Mouse (Mus musculus): ENCODE results near the gene Ptprk.

The Ptprk gene

DNA sequence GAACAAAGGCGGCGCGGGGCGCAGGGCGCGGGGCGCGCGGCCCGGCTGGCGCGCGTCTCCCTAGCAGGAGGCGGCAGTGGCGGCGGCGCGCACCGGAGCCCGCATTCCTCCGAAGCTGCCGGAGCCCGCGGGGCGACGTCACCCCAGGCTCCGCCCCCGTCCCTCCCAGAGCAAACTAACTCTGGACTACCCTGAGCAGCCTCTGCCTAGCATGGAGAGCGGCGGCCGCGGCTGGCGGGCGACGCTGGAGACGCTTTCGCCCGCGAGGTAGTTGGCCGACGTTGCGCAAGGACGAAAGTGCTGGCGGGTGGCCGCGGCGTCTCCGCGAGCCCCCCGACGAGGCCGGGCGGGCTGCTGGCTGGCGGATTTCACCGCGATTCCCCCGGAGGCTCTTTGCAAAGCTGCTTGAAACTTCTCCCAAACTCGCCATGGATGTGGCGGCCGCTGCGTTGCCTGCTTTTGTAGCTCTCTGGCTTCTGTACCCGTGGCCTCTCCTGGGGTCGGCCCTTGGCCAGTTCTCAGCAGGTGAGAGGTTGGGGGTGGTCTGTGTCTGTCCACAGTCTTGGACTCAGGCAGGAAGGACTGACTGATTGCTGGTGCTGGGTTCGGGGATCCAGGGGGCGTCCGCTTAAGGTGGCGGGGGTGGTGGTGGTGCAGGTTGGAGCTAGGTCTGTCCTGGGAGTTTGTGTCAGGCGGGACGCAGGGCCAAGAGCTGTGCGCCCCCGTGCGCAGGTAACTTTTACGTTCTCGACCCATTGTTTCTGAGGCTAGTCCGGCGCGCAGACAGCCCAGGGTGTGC, at the start of gene Ptprk:
Gene Ptprk (plus strand): TSS at position 168 of the 799 bp plus-strand sequence.
- in situ Hi-C loops (cut with MboI, MseI): no loop called here

DNA sequence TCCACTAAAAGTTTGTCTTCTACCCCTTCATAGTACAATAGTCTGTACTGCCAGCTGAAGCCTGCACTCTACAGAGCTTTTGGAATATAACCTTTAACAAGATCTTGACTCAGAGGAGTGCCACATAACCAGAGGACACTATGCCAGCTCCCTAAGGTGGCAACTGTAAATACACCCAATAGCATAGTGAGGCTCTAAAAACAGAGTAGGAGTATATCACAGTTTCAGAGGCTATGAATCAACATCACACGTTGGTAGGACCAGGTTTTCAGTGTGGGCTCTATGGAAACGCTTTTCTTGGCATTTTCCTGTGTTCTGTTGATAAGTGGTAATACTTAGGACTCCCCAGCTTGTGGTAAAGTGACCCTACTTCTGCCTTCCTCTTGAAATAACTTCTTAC, 46.8 kb upstream of the Ptprk start:
- in situ Hi-C loops (cut with MboI, MseI): no loop called here

DNA sequence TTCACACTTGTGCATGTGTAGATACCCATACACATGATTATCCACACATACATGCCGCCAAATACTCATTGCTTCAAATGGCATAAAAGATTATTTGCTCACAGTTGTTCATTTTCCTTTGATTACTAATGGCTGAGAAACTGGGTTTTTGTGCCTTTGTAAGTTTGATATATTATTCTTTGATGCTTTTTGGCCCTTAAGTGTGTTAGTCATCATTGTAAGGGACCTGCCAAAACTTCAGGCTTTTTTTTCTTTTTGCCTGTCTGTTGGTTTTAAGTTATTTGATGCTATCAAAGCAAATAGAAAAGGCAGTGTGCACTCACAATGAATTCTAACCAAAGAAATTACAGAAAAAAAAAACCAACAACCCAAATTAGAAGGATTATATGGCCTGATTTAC, 38.2 kb upstream of the Ptprk start:
- in situ Hi-C loops (cut with MboI, MseI): no loop called here

DNA sequence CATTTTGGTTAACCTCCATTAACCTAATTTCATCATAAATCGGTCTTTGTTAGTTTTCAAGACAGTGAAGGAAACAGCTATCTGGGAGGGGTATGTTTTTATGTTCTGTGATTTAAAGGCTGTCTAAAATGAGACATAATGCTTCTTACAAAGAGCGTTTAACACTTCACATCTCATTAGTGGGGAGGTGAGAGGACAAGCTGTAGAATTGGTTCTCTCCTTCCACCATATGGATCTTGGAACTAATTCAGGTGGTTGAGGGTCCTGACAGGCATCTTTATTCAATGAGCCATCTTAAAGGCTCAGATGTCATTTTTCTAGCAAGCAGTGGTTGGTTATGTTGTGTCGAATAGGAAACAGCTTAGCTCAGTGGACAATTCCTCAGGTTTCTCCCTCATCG, 19.9 kb upstream of the Ptprk start:
- in situ Hi-C loops (cut with MboI, MseI): no loop called here

DNA sequence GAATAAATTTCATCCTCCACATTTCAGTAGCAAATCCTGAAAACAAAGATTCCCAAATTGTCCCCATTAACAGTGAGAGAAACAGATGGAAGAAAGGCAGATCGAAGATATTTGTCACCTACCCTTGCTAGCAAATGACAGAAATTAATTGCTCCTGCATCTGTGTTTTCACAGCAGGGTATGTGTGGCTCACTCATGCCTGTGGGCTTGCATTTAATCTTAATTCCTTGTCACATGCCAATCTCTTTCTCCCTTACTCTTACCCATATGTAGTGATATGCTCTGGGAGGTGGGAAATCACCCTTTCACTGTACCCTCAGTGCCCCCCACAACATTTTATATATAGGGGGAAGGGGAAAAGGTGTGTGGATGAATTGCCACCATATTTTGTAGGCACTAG, 15.4 kb upstream of the Ptprk start:
- in situ Hi-C loops (cut with MboI, MseI): no loop called here

DNA sequence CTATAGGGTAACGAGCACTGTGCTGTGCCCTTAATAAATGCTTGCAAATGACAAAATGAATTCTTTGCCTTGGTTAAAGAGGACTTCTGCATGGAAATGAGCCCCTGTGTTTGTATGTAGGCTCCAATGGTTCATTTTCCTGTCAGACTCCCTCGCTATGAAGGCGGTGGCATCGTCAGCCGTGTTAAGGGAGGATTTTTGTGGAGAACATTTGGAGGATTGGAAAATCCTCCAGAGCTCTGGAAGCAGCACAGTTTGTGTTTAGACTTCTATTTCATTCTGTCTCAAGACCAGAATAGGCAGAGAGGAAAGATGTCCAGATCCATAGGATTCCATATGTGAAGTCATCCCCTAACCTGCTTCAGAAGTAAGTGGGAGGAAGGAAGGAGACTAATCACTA, 6.6 kb upstream of the Ptprk start:
- in situ Hi-C loops (cut with MboI, MseI): no loop called here

DNA sequence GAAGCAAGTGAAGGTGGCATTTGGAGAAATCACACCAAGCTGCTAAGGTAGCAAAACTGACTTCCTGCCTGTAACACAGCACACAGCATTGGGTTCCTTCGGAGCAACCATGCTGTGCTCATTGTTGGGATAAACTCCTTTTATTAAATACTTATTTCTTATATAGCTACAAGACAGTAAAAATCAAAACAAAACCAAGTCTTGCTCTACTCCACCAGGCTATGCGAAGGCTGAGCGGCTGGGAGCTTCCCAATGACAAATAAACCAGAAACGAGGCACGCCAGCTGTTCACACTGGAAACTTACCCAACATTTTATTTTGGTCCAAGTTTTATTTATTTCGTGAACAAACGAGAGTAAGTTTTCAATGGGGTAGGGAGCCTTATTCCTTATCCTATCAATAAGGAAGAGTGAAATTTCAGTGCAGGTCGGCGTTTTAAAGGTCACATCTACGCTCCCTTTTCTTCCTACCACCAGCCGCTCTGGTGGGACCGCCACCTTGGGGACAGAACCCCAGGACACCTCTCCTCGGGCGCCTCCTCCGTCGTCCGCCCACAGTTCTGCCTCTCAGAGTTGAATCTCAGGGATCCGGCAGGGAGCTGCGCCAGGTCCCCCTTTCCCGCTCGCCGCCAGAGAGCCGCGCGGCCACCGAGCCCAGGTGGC, 498 bp upstream of the Ptprk start:
- in situ Hi-C loops (cut with MboI, MseI): no loop called here

DNA sequence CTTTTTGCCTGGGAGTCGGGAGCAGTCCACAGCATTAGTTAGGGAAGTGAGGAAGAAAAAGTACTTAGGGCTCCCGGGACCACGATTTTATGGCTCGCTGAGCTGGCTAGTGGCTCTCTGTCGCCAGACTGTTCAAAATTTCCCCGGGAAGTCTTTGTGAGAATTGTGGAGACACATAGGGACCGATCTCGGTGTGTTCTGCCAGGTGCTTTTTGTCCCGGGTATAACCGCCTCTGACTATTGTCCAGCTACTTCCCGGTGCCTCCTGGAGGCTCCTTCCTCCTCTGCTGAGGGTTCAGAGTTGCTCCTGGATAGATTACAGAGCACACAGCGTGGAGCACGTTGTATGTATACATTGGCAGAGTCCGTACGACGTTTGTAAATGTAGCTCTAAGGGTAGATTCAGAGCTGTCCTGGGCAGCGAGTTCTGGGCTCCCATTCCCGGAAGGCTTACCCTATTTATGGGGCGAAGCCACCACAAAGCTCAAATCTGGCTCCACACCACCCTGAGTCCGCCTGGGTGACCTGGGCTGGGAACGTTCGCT, 943 bp downstream of the Ptprk start:
- in situ Hi-C loops (cut with MboI, MseI): no loop called here

DNA sequence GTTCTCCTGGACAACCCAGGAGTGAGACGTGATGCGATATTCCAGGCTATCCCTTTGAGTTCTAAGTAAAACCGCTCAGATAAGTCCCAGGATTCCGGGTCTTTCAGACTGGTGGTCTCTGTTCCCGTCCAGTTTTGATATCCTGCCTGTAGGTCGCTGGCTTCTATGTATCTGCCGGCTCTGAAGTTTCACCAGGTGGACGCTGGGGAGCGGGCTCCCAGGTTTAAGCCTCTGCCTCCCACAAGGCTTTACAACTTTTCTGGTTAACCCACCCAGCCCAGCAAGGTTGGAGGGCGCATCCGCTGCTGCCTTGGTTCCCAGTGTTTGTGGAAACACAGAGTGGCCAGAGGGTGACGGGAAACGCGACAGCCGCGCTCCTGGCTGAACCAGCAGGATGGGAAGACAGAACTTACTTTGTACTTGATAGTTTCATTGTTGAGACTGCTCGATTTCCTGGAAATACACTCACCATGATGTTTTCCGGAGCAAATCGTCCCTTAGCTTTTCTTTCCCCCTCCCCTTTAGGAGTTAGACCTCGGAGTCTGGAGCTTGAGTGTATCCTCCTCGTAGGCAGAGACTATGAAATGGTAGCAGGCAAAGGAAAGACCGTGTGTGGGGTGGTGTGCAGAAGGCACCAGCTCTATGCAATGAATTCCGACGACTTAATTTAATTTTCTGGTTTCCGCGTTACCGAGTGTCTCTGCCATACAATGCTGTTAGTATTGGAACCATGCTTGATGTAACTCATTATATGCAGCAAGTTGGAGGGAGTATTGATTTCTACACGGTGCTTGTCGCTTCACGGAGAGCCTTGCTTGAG, 1.6 kb downstream of the Ptprk start:
- in situ Hi-C loops (cut with MboI, MseI): no loop called here

DNA sequence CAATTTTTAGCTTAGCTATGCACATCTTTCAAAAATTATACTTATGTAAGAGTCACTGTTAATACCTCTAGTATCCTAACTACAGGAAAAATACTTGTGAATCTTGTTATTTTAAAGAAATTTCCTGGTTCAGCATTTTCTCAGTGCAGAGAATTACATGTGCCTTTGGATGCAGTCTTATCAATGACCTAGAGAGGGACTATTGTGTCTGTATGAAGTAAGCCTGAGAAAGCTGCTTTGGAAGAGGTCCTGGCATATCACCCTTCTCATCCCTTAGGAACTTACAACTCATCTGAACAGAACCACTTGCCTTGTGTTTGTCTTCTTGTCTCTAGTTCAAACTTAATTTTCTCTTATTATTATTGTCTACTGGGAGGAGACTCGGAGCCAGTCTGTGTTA, 3.6 kb downstream of the Ptprk start:
- in situ Hi-C loops (cut with MboI, MseI): no loop called here

DNA sequence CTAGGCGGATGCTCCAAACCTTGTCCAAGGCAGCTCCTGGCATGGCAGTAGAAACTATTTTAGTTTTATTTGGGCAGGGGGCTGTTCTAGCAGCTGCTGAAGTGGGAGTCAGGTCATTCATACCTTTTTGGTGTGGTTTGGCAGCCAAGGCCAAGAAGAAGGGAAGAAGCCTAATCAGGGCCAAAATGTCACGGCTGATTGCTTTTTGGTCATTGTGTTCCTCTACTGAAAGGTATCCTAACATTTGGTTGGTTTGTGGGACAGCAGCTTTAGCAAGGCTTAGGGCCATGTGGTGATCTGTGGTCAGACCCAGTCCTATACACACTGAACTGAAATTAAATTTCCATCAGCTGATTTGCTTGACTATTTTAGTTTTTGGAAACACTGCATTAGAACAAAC, 6.6 kb downstream of the Ptprk start:
- in situ Hi-C loops (cut with MboI, MseI): loop anchor here (10.0 kb wide), 1 partner anchor 364 kb away; no protein-coding TSS in a partner anchor

DNA sequence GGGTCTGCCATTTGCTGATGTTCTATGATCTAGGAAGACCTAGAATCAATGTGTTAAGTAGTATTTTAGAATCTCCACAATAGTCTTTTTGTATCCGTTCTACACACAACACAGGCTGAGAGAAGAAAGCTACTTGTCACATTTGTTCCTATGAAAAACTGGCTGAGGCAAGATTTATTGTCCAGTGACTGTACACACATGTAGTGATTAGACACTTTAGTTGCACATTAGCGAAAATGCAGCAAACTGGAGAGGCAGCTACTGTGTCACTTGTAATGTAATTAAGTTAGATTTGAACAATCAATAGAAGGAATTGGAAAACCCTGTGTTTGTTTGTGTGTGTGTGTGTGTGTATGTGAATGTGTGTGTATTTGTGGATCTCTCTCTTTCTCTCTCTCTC, 8.6 kb downstream of the Ptprk start:
- in situ Hi-C loops (cut with MboI, MseI): loop anchor here (10.0 kb wide), 1 partner anchor 362 kb away; no protein-coding TSS in a partner anchor

DNA sequence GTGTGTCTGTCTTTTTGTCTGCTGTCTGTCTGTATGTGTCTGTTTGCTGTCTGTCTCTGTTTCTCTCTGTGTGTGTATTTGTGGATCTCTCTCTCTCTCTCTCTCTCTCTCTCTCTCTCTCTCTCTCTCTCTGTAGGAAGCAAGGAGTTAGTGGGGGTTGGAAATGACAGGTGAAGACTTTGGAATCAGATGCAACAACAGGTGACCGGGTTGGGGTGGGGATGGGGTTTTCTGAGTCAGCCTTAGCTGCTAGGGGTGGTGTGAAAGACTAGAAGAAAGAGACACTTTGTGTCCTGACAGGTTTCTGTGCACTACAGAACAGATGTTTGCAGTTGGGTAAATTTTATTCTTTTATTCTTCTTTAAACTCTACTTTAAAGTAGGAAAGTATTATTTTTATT, 9.0 kb downstream of the Ptprk start:
- in situ Hi-C loops (cut with MboI, MseI): loop anchor here (10.0 kb wide), 1 partner anchor 361 kb away; no protein-coding TSS in a partner anchor

DNA sequence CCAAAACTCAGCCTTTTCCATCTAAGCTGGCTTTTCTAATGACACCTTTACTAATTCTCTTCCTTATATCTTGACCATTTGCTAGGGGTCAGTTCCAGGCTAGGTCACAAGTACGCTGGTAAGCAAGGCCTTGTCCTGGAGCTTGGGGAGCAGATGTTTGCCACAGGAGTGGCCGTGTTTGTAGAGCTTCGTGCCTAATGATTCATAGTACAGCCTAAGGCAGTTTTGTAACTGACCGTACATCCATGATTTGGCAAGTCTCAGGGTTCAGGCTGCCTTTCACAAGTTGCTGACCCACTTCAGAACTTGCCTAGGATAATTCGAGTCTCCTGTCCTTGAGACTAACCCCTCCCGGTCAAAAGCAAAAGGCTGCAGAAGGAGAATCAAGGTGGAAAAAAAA, 12.7 kb downstream of the Ptprk start:
- in situ Hi-C loops (cut with MboI, MseI): loop anchor here (10.0 kb wide), 1 partner anchor 357 kb away; no protein-coding TSS in a partner anchor

DNA sequence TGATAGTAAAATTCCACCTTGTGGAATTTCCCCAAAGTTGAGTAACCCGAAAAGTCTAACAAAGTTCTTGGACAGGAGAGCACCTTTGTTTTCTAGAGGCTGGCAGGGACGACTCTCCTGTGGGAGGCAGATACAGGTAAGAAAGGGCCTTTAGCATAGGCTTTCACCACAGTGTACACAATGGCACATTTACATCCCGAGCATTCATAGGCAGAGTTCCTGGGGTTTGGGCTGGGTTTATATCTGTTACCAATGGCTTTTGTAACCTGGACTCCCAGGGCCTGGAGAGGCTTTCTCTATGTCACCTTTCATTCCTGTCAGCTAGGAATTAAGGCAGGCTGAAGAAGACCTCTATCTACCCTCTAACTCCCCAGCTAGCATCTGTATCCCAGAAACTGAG, 13.1 kb downstream of the Ptprk start:
- in situ Hi-C loops (cut with MboI, MseI): loop anchor here (10.0 kb wide), 1 partner anchor 357 kb away; no protein-coding TSS in a partner anchor

DNA sequence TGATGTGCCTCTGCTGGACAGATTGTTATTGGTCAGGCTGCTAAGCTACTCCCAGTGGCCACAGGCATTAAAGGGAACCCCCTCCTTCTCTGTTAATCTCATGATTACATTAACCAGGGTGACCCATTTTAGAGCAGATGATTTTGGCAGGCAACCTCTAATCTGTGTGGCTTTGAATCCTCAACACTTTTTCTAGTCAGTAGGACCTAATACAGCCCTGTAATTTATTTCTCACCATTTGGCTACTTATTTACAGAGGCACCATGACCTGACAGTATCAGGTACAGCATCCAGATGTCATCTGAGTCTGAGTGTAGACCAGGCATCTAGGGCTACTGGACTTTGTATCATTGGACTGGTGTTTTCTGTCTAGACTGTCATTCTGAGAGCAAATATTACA, 21.4 kb downstream of the Ptprk start:
- in situ Hi-C loops (cut with MboI, MseI): no loop called here

DNA sequence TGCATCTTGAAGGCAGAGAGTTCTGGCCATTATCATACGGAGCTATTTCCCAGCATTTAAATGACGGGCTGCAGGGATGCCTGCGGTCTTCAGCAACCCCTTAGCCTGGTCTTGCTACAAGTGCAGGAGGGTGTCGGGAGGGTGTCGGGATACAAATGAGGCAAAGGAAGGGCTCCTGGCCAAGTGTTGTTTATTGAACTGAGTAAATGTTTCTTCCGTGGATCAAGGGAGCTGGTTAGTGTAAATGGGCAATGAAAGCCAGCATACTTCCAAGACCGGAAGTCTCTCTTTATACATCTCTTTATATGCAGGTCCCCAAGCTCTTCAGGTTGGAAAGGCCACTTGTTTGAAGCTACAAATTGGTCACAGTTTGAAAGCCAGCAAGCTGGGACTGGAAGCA, 23.0 kb downstream of the Ptprk start:
- in situ Hi-C loops (cut with MboI, MseI): no loop called here

DNA sequence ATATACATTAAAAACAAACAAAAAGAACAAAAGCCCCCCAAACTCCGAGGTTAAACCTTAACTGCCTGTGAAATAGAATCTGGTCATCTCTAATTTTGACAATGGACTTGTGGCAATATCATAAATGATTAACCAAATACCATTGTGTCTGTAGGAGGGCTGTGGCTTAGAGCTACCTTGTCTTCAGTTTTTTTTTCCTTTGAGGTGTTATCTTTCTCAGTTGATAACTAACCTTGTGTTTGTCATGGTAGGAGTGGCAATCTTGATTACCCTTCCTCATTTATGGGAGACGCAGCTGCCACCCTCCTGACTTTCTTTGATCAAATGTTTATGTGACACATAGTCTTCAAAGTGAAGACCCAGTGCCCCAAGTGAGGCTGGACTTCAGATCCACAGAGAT, 24.3 kb downstream of the Ptprk start:
- in situ Hi-C loops (cut with MboI, MseI): no loop called here

DNA sequence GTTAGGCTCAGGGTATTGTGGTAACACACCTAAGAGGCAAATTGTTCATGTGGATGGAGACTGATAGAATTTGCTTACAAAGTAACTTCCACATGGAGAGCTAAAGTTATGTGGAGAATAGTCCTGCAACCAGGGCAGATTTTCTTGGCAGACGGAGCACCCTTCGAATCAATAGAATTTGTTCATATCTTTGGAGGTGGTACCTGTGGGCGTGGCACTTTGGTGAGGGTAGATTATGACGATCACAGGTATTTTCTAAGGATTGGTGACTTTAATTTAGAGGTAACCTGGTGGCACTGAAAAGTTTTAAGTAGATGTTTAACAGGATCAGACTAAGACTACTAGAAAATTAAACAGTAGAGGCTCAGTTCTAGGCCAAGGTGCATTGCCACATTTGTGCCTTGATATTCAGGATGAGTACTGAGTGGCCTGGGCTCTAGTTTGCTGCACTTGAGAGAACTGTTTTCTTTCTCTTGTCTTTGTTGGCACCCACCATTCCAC, 28.8 kb downstream of the Ptprk start:
- in situ Hi-C loops (cut with MboI, MseI): no loop called here

DNA sequence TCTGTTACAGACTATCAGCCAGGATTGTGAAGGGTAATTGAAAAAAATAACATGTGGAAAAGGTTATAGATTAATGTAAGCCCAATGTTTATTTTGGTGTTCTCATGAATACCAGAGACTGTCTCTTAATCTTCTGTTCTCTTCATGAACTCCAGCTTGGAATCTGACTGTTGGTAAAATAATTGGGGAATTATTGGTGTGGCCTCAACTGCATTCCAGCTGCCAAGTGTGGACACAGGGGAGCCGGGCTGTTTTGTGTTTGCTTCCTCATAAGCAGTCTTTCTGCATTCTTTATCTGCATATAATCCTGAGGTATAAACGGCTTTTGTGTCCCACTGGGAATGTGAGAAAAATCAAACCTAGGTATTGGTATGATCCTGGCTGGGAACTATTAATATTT, 29.3 kb downstream of the Ptprk start:
- in situ Hi-C loops (cut with MboI, MseI): no loop called here

DNA sequence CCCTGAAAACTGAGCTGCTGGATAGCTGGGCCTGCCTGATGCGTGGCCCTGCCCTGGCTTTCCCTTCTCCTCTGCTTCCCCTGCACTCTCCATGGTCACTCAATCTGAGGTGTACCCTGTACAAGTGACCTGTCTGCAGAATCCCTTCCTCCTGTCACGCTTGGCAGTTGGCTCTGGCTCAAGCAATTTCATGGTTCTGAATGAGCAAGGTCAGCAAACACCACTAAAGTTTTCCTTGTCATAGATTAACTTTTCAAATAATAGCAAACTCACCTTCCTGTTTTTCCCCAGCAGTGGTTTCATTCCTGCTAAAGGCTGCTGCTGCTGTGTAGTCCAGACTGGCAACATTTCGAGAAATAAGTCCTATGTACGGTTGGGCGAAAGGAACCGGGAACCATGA, 30.6 kb downstream of the Ptprk start:
- in situ Hi-C loops (cut with MboI, MseI): no loop called here

All from regulatory T cell (primary cell).